Mouse (Mus musculus) left cerebral cortex, postnatal 10 days (tissue): ENCODE measurements at regions not wholly inside any gene's neighbourhood (a gene's known extent, or its start where the extent isn't known, plus 50 kb on each side); places are given as distances from the start of the nearest gene placed in this dataset.
A peak's percentile ranks its signal among the peaks of the same experiment; 100 is the strongest.

Source experiments
- DNase-seq, 2 experiments: peaks; one replicate each; pipeline ENCODE4 v3.0.0; 2021 to 2022; ENCODE audit warnings: low spot score in 2 of 2, mixed read lengths in 1 of 2; ENCODE audit errors: extremely low spot score in 1 of 2
- intact Hi-C: fragments of 180-260 bp; cut with DNase I; formaldehyde crosslinking; loops from one replicate; pipeline ENCODE4 v1.15.1; 2025

- DNase-seq, result no peak
Observed at GRCm38 (mm10) chr9:94467846-94468245, 70.0 kb downstream of the 1190002N15Rik start.

GRCm38 (mm10) chr9:94456085-94456531, 81.8 kb downstream of the 1190002N15Rik start:
- DNase-seq, result no peak
- intact Hi-C loops, result no loop called here

More at GRCm38 (mm10) chr9:94467846-94468245, 70.0 kb downstream of the 1190002N15Rik start:
- intact Hi-C loops, result no loop called here

- intact Hi-C loops, result no loop called here
- no peak for DNase-seq
Observed at GRCm38 (mm10) chr9:94455466-94455865, 82.4 kb downstream of the 1190002N15Rik start.

- no peak for DNase-seq
- intact Hi-C loops, result no loop called here
Observed at GRCm38 (mm10) chr9:94449911-94450310, 88.0 kb downstream of the 1190002N15Rik start.

- DNase-seq, result no peak
- intact Hi-C loops, result no loop called here
Observed at GRCm38 (mm10) chr9:94446182-94446763, 91.6 kb downstream of the 1190002N15Rik start.

GRCm38 (mm10) chr9:94444140-94444789, 93.6 kb downstream of the 1190002N15Rik start:
- no peak for DNase-seq
- intact Hi-C loops, result no loop called here

GRCm38 (mm10) chr9:94441393-94441792, 96.5 kb downstream of the 1190002N15Rik start:
- intact Hi-C loops, result no loop called here
- no peak for DNase-seq

GRCm38 (mm10) chr9:94433468-94433867, 104.4 kb downstream of the 1190002N15Rik start:
- intact Hi-C loops, result no loop called here
- no peak for DNase-seq

- DNase-seq, result no peak
- intact Hi-C loops, result no loop called here
Observed at GRCm38 (mm10) chr9:94432144-94432747, 105.6 kb downstream of the 1190002N15Rik start.

- intact Hi-C loops, result no loop called here
- no peak for DNase-seq
Observed at GRCm38 (mm10) chr9:94431540-94431939, 106.3 kb downstream of the 1190002N15Rik start.

GRCm38 (mm10) chr9:94430996-94431395, 106.9 kb downstream of the 1190002N15Rik start:
- no peak for DNase-seq
- intact Hi-C loops, result no loop called here

GRCm38 (mm10) chr9:94426740-94427139, 111.1 kb downstream of the 1190002N15Rik start:
- no peak for DNase-seq
- intact Hi-C loops, result no loop called here

- no peak for DNase-seq
- intact Hi-C loops, result no loop called here
Observed at GRCm38 (mm10) chr9:94425804-94426203, 112.1 kb downstream of the 1190002N15Rik start.

- intact Hi-C loops, result no loop called here
- DNase-seq, result no peak
Observed at GRCm38 (mm10) chr9:94424438-94425135, 113.3 kb downstream of the 1190002N15Rik start.

GRCm38 (mm10) chr9:94410546-94410945, 127.3 kb downstream of the 1190002N15Rik start:
- intact Hi-C loops, result no loop called here

GRCm38 (mm10) chr9:94410042-94410441, 127.8 kb downstream of the 1190002N15Rik start:
- DNase-seq, result peak in 1 of 2 experiments; percentile 20

More at GRCm38 (mm10) chr9:94410546-94410945, 127.3 kb downstream of the 1190002N15Rik start:
- DNase-seq, result no peak

GRCm38 (mm10) chr9:94408635-94409323, 129.1 kb downstream of the 1190002N15Rik start:
- DNase-seq, result peak in 1 of 2 experiments; percentile 21
- intact Hi-C loops, result no loop called here

More at GRCm38 (mm10) chr9:94410042-94410441, 127.8 kb downstream of the 1190002N15Rik start:
- intact Hi-C loops, result no loop called here

- intact Hi-C loops, result no loop called here
- no peak for DNase-seq
Observed at GRCm38 (mm10) chr9:94407671-94408070, 130.2 kb downstream of the 1190002N15Rik start.

GRCm38 (mm10) chr9:94404551-94404950, 133.3 kb downstream of the 1190002N15Rik start:
- DNase-seq, result no peak
- intact Hi-C loops, result no loop called here
